Mouse (Mus musculus) heart, adult 2 months (tissue): ENCODE measurements around the gene Mtor.

Experiments
- CTCF ChIP-seq: fragments of 200-600 bp; IDR thresholded peaks from 2 replicates; pipeline ENCODE4 v1.8.1; 2022; ENCODE audit warnings: antibody characterized with exemption, mild to moderate bottlenecking, moderate library complexity
- EP300 ChIP-seq: fragments of 200-500 bp; IDR thresholded peaks from 2 replicates; pipeline ENCODE4 v1.6.1; 2011; ENCODE audit warnings: low read depth, low read length, control low read depth; ENCODE audit not compliant: insufficient read depth

DNA sequence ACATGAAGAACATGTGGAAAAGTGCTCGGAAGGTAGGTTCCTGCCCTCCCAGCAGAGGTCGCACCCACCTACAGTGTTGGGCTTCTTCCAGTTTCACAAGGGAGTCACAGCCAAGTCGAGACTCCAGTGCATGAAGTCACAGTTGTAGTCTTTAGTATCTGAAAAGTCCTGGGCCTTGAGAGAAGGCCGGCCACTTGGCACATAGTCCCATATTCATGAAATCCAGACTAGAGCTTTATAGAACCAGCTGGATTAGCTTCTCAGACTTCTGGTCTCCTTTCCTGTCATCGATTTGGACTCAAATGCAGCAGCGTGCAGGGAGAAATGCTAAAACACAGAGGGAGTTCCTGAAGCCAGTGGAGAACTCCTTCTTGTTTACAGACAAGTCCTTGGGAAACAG lies 82.4 kb downstream of the Mtor start:
- TF ChIP-seq CTCF (no peak), EP300 (no peak)
